Mouse (Mus musculus): ENCODE results near the gene Tia1. TPM values are rescaled to one million over a fixed set of nuclear protein-coding genes. Genes with fewer than 3 reads are reported as not detected.
A peak's percentile ranks its signal among the peaks of the same experiment; 100 is the strongest.
"Not testable (repeated sequence)": the region's sequence is repeated elsewhere in the genome, so short reads cannot be mapped to it uniquely, and the experiment has no call there.

The Tia1 gene
- 48.8 and 69.5 TPM in 2 replicates for total RNA-seq (2021)
- long read RNA-seq, experiment 1, full-length matches to known transcripts = 9 of 20 reads
- long read RNA-seq, experiment 1, partial matches to known transcripts = 4 of 20 reads
- long read RNA-seq, experiment 1, other reads (novel, unspliced or antisense) = 7 of 20 reads
- long read RNA-seq, experiment 2, full-length matches to known transcripts = 11 of 17 reads
- long read RNA-seq, experiment 2, partial matches to known transcripts = 2 of 17 reads
- long read RNA-seq, experiment 2, other reads (novel, unspliced or antisense) = 4 of 17 reads

- peak; percentile 99 for DNase-seq
These were observed at the start of gene Tia1 for GRCm38 (mm10) chr6:86404100-86404861. Tia1 (plus strand) TSS chr6:86404219.

DNA sequence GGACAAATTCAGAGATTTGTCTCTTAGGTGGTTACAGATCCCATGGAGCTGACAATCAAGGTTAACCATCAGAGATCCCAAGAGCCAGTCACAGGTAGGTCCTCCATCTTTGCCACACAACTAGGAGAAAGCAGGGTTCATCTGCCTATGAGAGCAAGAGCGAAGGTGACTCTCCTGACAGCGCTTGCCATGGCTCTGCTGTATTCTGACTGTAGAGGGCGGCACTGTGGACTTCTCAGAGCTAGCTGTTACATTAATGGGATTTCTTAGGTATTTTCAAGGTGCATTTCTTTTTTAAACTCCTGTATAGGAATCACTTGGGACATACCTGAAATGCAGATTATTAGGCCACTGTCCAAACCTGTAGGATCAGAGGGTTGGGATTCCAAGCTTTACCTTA, 49.1 kb upstream of the Tia1 start:
- DNase-seq = no peak

DNA sequence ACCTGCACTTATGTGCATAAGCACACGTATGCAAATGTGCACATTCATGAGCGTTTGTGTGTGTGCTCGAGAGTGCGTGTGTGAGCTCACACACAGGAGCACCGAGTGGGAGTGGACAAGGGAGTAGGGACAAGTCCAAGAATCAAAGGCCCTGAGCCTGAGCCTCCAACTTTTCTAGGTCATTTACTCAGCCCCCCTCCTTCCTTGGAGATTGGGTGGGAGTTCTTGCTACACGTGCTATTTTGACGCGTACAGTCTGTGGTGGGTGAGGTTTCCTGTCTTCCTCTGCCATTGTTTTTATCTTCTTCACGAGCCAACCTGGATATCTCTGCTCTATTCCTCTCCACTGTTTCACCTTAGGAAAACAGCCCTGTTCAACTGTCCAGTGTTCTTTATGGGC, 47.1 kb upstream of the Tia1 start:
- no peak for DNase-seq

DNA sequence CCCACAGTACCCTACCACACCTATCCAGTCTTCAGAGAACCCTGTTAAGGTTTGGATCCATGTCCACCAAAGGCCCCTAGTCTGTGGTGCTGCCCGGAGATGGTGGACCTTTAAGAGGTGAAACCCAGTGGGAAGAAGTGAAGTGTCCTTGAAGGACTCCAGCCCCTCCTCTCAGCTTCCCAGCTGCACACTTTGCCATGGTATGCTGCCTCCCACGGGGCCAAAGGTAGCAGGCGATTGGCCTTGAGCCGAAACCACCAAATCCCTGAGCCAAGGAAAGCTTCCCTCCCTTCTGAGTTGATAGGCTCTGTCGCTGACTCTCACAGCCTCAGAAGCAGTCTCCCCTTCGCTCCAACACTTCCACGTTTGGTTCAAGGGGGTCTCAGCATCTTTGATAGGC, 43.3 kb upstream of the Tia1 start:
- peak; percentile 49 for DNase-seq

GRCm38 (mm10) chr6:86361373-86361772, 42.6 kb upstream of the Tia1 start:
- no peak for DNase-seq

DNA sequence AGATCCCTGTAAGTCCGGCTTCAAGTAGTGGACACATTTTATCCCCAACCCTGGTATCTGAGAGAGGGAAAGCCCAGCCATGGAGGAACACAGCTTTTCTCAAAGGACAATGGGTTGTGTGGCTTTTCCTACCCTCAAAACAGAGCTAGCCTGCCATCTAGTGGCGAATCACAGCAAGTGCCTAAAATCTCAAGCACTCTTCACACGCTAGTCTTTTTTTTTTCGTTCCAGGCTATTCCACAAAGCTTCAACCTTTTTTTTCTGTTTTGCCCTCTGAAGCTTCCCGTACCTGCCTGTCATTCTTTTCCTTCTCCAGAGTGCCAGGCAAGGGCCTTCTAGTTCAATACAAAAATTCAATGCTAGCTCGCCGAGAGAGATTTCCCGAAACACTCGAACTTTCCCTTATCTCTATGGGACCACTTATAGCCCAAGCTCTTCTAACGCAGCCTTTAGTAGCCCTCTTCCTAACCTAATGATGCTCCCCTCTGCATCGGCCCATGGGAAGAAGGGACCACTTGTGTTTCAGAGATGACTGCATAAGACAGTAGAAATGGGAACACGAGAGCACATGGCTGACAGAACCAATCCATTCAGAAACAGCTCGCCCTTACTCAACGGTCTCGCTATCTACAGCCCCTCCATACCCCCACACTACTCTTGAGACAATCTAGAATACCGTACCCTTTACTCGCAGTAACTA, 39.4 kb upstream of the Tia1 start:
- DNase-seq = peak; percentile 87

DNA sequence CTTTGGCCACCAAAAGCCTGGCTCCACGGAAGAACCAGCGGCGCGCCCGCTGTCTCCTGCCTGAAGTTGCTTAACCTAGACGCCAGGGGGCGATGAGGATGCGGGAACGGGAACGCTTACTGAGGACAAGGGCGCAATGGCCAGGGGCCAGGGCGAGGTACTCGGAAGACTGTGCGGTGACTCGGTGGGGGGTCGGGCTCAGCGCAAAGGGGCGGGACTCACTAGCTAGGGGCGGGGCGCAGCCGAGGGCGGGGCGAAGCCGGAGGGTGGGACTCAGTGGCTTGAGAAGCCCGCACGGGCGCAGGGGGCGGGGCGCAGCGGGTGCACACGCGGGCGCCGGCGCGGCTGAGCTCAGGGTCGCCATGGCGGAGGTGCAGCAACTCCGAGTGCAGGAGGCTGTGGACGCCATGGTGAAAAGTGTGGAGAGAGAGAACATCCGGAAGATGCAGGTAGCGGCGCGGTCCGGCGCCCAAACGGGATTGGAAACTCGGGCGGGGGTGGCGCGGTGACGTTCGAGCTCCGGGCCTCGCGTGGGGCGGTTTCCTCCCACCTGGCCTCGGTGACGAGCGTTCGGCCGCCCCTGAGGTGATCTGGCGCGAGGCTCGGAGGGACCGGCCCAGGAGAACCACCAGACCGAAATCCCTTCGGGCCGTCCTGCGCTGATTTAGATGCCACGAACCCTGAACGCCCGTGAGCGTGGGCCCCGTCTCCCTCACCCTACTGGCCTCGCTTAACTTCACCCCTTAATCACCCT, 38.5 kb upstream of the Tia1 start, which contains the start of gene Fam136a:
Gene Fam136a (plus strand): TSS at position 276 of the 754 bp plus-strand sequence.
- DNase-seq = peak; percentile 99

DNA sequence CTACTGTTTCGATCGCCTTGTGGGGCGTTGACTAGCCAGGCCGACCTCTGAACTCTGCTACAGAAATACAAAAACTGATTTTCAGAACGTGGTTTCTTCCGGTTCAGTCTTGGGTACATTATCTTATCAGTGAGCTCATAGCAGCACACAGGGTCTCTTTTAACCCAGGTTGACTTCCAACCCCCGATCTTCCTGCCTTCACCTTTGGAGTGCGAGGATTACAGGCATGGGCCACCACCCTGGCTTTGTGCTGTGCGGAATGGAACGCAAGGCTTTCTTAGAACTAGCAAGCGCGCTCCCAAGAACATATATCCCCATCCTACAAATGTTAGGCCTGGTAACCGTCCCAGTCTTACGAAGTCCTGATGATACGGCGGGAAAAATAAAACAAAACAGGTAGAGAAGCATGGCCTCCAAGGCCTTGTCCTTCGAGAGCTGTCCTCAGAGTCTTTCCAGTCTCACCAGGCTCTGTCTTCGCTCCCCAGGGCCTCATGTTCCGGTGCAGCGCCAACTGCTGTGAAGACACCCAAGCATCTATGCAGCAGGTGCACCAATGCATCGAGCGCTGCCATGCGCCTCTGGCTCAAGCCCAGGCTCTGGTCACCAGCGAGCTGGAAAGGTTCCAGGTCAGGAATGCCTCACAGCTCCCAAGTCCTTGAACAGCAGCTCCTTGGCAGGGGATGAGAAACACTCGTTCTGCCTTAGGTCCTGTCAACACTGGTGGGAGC, 37.7 kb upstream of the Tia1 start:
- peak; percentile 90 for DNase-seq

DNA sequence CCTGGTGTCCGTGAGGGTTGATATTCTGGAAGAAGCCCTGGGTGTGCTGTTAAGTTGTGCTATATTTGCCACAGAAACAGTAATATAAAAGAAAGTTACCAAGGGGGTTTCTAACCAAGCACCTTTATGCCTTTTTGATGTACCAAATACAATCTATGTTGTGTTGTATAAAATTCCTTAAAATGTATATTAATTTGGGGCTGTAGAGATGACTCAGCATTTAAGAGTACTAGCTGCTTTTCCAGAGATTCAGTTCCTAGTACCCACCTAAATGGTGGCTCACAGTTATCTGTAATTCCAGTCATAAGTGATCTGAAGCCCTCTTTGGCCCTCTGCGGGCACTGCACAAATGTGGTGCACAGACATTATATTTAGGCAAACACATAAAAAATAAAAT, 37.2 kb upstream of the Tia1 start:
- DNase-seq = no peak

DNA sequence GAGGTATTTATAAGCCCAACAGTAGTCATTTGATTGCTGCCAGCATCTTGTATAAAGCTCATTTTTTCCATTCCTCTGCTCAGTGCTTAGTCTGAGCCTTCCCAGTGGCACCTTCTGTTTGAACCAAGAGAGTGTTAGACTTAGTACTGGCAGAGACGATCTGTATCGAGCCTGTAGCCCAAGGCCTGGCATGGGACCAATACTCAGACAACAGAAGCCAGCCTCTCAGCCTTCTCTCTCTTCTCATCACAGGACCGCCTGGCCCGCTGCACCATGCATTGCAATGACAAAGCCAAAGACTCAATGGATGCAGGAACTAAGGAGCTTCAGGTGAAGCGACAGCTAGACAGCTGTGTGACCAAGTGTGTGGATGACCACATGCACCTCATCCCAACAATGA, 35.5 kb upstream of the Tia1 start:
- DNase-seq = no peak

GRCm38 (mm10) chr6:86370093-86370713, 33.8 kb upstream of the Tia1 start:
- DNase-seq = peak; percentile 42

DNA sequence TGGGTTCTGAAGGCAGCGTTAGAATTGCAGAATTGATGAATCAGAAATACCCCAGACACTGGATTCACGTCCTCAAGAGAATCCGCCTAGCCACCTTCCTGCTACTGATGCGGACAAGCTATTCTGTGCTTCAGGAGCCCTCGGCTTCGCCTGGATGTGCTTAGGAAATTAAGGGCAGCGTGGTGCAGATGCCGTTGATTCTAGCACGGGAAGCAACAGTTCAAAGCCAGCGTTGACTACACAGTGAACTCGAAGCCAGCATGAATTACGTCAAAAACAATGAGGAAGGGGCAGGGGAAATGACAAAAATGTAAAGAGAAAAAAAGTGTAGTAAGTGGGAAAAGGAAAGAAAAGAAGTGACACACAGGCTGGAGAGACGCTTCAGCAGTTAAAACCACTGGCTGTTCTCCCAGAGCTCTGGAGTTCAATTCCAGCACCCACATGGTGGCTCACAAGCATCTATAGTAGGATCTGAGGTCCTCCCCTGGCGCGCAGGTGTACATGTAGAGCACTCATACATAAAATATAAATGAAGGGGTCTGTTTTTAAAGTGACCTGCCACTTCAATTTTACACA, 33.2 kb upstream of the Tia1 start, which contains the start of gene Snrpg:
Gene Snrpg (plus strand): TSS at position 541 of the 576 bp plus-strand sequence.
- DNase-seq = no peak

- peak; percentile 97 for DNase-seq
These were observed 32.6 kb upstream of the Tia1 start for GRCm38 (mm10) chr6:86371340-86371911.

DNA sequence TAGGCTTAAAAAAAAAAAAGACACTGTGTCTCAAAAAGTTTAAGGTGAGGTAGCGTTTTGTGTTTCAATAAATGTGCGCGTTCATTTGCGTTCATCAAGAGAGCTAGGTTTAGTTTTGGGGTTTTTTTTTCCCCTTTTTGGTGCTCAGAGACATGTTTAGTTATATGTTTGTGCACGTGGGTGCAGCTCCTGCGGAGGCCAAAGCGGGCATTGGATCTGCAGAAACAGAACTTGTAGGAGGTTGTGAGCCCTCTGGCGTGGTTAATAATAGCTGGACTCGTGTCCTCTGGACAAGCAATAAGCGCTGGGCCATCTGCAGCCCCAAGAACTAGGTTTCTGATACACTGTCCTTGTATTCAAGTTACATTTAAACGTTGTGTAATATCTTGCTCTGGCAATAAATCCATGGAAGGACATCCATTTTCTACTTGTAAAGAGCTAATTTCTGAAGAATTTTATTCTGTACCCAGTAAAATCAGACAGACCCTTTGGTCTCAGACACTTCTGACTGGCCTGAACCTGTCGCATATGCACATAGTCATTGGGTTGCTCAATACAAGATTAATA, 32.0 kb upstream of the Tia1 start:
- DNase-seq = peak; percentile 36

GRCm38 (mm10) chr6:86373556-86373955, 30.5 kb upstream of the Tia1 start:
- no peak for DNase-seq

- DNase-seq = peak; percentile 34
These were observed 25.7 kb upstream of the Tia1 start for GRCm38 (mm10) chr6:86378341-86378740.

DNA sequence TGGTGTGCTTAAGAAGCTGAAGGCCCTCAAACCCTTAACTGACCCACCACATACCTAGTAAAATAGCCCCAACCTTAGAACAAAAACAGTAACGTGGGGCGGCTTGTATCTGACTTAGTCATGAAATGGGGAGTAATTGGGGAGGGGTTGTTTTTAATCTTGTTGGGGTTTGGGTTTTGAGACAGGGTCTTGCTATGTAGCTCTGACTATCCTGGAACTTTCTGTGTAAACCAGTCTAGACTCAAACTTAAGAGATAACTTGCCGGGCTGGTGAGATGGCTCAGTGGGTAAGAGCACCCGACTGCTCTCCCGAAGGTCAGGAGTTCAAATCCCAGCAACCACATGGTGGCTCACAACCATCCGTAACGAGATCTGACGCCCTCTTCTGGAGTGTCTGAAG, 23.9 kb upstream of the Tia1 start:
- DNase-seq = not testable (repeated sequence)

DNA sequence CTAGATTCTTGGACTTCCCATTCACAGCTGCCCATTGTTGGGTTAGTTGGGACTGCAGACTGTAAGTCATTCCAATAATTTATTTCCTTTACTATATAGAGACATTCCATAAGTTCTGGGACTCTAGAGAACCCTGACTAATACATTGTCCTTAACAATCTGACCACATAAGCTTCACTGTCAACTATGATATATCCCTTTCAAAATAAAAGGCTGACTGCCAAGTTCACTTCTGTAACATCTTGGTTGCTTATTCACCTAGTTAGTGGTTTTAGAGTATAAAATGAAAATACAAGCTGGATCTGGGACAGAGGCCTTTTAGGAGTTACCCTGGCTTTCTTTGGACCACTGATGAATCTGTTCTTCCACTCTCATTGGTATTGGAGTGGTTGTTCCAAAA, 21.5 kb upstream of the Tia1 start:
- DNase-seq = no peak

GRCm38 (mm10) chr6:86383370-86383769, 20.6 kb upstream of the Tia1 start:
- no peak for DNase-seq

- DNase-seq = no peak
These were observed 19.3 kb upstream of the Tia1 start for GRCm38 (mm10) chr6:86384692-86385091.

Data from adrenal gland, postnatal 14 days (tissue).